In genomic region chr6:49808076-49808475, GRCm38 (mm10) we compare ENCODE assay signal across 9 mouse cellular contexts. TPM values are rescaled to one million over a fixed set of nuclear protein-coding genes. Genes with fewer than 3 reads are reported as not detected.
DNase-seq lines count a peak whose midpoint lies in the region; ATAC-seq lines count a peak whose summit lies in the region.
"Had no signal": no experiment of that assay in that cellular context is flagged by ENCODE, and none has a peak within 500 bp of the region (broad histone marks: within the 10 kb centered on the region; RNA-seq: fewer than 3 reads in every experiment).

No protein-coding gene starts in this region.

- WGBS in heart, embryonic 16.5 days: 24% methylated on average over 13 of the region's 13 CpGs
- 19% methylated on average over 13 of the region's 13 CpGs for WGBS in embryonic facial prominence, embryonic 15.5 days
- WGBS in limb, embryonic 11.5 days: 17% methylated on average over 13 of the region's 13 CpGs
- 26% methylated on average over 13 of the region's 13 CpGs for WGBS in neural tube, embryonic 13.5 days

- H3K9ac ChIP-seq in heart, embryonic 16.5 days (ENCODE audit: low read length): 0 out of 2 replicates have a peak overlapping the region, but pooled peaks have one; percentile 16
- no peak overlapping the region for H3K9ac ChIP-seq in embryonic facial prominence, embryonic 15.5 days
- no peak overlapping the region for H3K9ac ChIP-seq in limb, embryonic 11.5 days (ENCODE audit: low read length)
- no peak overlapping the region for H3K9ac ChIP-seq in neural tube, embryonic 13.5 days

- intact Hi-C loops in heart, postnatal 14 days (cut with DNase I): no loop called here

- no peaks in the 10 kb centered on the region for H3K36me3 ChIP-seq in heart, embryonic 16.5 days (ENCODE audit: control insufficient read depth, insufficient read depth)
- H3K36me3 ChIP-seq in embryonic facial prominence, embryonic 15.5 days: no peaks in the 10 kb centered on the region
- H3K36me3 ChIP-seq in limb, embryonic 11.5 days (ENCODE audit: control insufficient read depth, insufficient read depth, low read length): no peaks in the 10 kb centered on the region
- H3K36me3 ChIP-seq in neural tube, embryonic 13.5 days: no peaks in the 10 kb centered on the region

- no peaks in the 10 kb centered on the region for H3K9me3 ChIP-seq in heart, embryonic 16.5 days (replicated peaks; ENCODE audit: control insufficient read depth, low read length)
- no peaks in the 10 kb centered on the region for H3K9me3 ChIP-seq in embryonic facial prominence, embryonic 15.5 days (replicated peaks)
- H3K9me3 ChIP-seq in limb, embryonic 11.5 days (ENCODE audit: control insufficient read depth, low read length): no peaks in the 10 kb centered on the region
- no peaks in the 10 kb centered on the region for H3K9me3 ChIP-seq in neural tube, embryonic 13.5 days

- H3K4me3 ChIP-seq in heart, embryonic 16.5 days (ENCODE audit: low read length): peak overlapping the region; percentile 40
- H3K4me3 ChIP-seq in embryonic facial prominence, embryonic 15.5 days (replicated peaks): peak overlapping the region; percentile 19
- H3K4me3 ChIP-seq in limb, embryonic 11.5 days (ENCODE audit: low read depth, low read length): no peak overlapping the region
- H3K4me3 ChIP-seq in neural tube, embryonic 13.5 days: peak overlapping the region; percentile 11

- H3K27me3 ChIP-seq in heart, embryonic 16.5 days (ENCODE audit: control insufficient read depth, insufficient read depth, low read length): no peaks in the 10 kb centered on the region
- peaks cover 14% of the 10 kb centered on the region; the same call in 1 of the 2 replicates for H3K27me3 ChIP-seq in embryonic facial prominence, embryonic 15.5 days
- no peaks in the 10 kb centered on the region for H3K27me3 ChIP-seq in limb, embryonic 11.5 days (ENCODE audit: control insufficient read depth, insufficient read depth, low read length)
- no peaks in the 10 kb centered on the region for H3K27me3 ChIP-seq in neural tube, embryonic 13.5 days

- no peak overlapping the region for H3K27ac ChIP-seq in heart, embryonic 16.5 days (ENCODE audit: low read length)
- H3K27ac ChIP-seq in embryonic facial prominence, embryonic 15.5 days (replicated peaks): no peak overlapping the region
- no peak overlapping the region for H3K27ac ChIP-seq in limb, embryonic 11.5 days (replicated peaks; ENCODE audit: low read depth, low read length)
- peak overlapping the region; percentile 61; the same call in 1 of the 2 replicates for H3K27ac ChIP-seq in neural tube, embryonic 13.5 days (replicated peaks)

- DNase-seq in heart, postnatal 14 days: no peak
- DNase-seq in limb, embryonic 11.5 days (ENCODE audit: low spot score): peak; percentile 42
- DNase-seq in kidney, adult 18-20 months: no peak
- no peak for DNase-seq in urinary bladder, adult 18-20 months (ENCODE audit: low spot score in 2 of 2)

- no peak for ATAC-seq in heart, embryonic 16.5 days (replicated peaks; ENCODE audit: extremely low read depth, insufficient read depth, low FRiP score)
- ATAC-seq in embryonic facial prominence, embryonic 15.5 days (ENCODE audit: insufficient number of reproducible peaks, low FRiP score, low TSS enrichment, low read depth): no peak
- ATAC-seq in limb, embryonic 11.5 days (ENCODE audit: insufficient number of reproducible peaks, low FRiP score, low TSS enrichment, low read depth): no peak
- no peak for ATAC-seq in neural tube, embryonic 13.5 days (ENCODE audit: low read depth)
- no peak for ATAC-seq in granulocyte monocyte progenitor cell, adult 5-6 weeks (replicated peaks; ENCODE audit: poor library complexity, severe bottlenecking)

- peak overlapping the region; percentile 63 for H3K4me2 ChIP-seq in heart, embryonic 16.5 days (ENCODE audit: low read depth, low read length)
- peak overlapping the region; percentile 25 for H3K4me2 ChIP-seq in embryonic facial prominence, embryonic 15.5 days (replicated peaks)
- peak overlapping the region; percentile 38 for H3K4me2 ChIP-seq in limb, embryonic 11.5 days (ENCODE audit: low read depth, severe bottlenecking)
- H3K4me2 ChIP-seq in neural tube, embryonic 13.5 days: peak overlapping the region; percentile 45

- no peaks in the 10 kb centered on the region for H3K4me1 ChIP-seq in heart, embryonic 16.5 days (ENCODE audit: control insufficient read depth, insufficient read depth, low read length)
- no peaks in the 10 kb centered on the region for H3K4me1 ChIP-seq in embryonic facial prominence, embryonic 15.5 days
- H3K4me1 ChIP-seq in limb, embryonic 11.5 days (ENCODE audit: control insufficient read depth, insufficient read depth, low read length): no peaks in the 10 kb centered on the region
- peaks cover 15% of the 10 kb centered on the region for H3K4me1 ChIP-seq in neural tube, embryonic 13.5 days (replicated peaks)

RNA-seq across cellular contexts. Expression of gene Npy, which starts 14.4 kb away (rescaled TPM):
- 2.1 and 2.7 TPM in 2 replicates for polyA plus RNA-seq in heart, embryonic 16.5 days (2015; fragmentation: Nextera tagmentation; extraction: Ambion mirVana)
- total RNA-seq in heart, postnatal 14 days (2021): not detected
- polyA plus RNA-seq in embryonic facial prominence, embryonic 15.5 days (2015; fragmentation: Nextera tagmentation; extraction: Ambion mirVana): 14.8 and 15.3 TPM in 2 replicates
- polyA plus RNA-seq in limb, embryonic 11.5 days (2014; fragmentation: Nextera tagmentation; extraction: Ambion mirVana): 0.48 and 0.50 TPM in 2 replicates
- polyA plus RNA-seq in neural tube, embryonic 13.5 days (2015; fragmentation: Nextera tagmentation; extraction: Ambion mirVana): 580 and 599 TPM in 2 replicates
- total RNA-seq in granulocyte monocyte progenitor cell, adult 5-6 weeks (2014; fragmentation: Nextera tagmentation): not detected in 2 replicates
- total RNA-seq in granulocyte monocyte progenitor cell, adult 5-6 weeks (2017): not detected in 2 replicates
- polyA plus RNA-seq: testis, adult 2 months had no signal

Comparison
In these comparisons a context has a peak if more than half of its experiments do, and no peak if none do; other contexts are left out.
1. RNA of gene Npy, which starts 14.4 kb away (polyA plus RNA-seq): 580 to 599 TPM in neural tube, embryonic 13.5 days; 14.8 to 15.3 TPM in embryonic facial prominence, embryonic 15.5 days, 2.1 to 2.7 TPM in heart, embryonic 16.5 days and 0.48 to 0.50 TPM in limb, embryonic 11.5 days; every median in the first group is over 10 times any median in the second.
2. Peak in every context shown above with its lines, with median percentiles within 50 percentile points of each other: H3K4me2 ChIP-seq.